Mouse (Mus musculus) myocyte (in vitro differentiated cells): ENCODE data around the gene Cebpe.

Experiments used
- POLR2A ChIP-seq: IDR thresholded peaks from one replicate; pipeline ENCODE4 v1.6.1; 2011; ENCODE audit warnings: low read depth, mild to moderate bottlenecking, control low read depth, moderate library complexity; ENCODE audit not compliant: insufficient read length
- TCF12 ChIP-seq: IDR thresholded peaks from one replicate; pipeline ENCODE4 v1.6.1; 2011; ENCODE audit warnings: mild to moderate bottlenecking, control low read depth; ENCODE audit not compliant: poor library complexity, insufficient read depth, severe bottlenecking
- TCF3 ChIP-seq: IDR thresholded peaks from one replicate; pipeline ENCODE4 v1.6.1; 2011; ENCODE audit warnings: low read depth, control low read depth; ENCODE audit not compliant: insufficient read length

DNA sequence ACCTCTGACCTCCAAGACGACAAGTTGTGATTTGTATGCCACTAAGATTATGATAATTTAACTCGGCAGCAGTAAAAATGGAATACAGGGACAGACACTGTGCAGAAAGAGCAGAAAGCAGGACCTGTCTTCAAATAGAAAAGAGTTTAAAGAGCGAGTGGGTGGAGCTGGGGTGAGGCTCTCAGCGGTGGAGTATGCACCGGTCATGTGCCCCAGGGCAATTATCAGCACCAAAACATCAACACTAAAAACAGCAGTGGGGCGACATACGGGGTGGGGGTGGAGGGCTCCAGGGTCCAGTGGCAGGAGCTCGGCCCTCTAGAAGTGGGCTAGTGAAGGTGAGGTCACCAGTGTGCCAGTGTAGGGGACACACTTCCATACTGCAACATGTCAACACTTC, 32.5 kb upstream of the Cebpe start:
- TF ChIP-seq POLR2A (no peak), TCF3 (no peak), TCF12 (no peak)
